Mouse (Mus musculus) stomach, postnatal 0 days (tissue): ENCODE measurements around the gene Tmem252. TPM values are rescaled to one million over a fixed set of nuclear protein-coding genes. Genes with fewer than 3 reads are reported as not detected.

Source experiments
- ATAC-seq: fragments of 200-750 bp; cut with Nextera tagmentation; 2 replicates; pipeline ENCODE4 v1.8.0; 2017; ENCODE audit not compliant: low FRiP score, low TSS enrichment
- DNase-seq: peaks from one replicate; pipeline ENCODE4 v3.0.0-alpha.2; 2016; ENCODE audit warnings: low spot score
- H3K27ac ChIP-seq: fragments of 300-500 bp; sonication (generic); replicated peaks from 2 replicates; pipeline ENCODE4 v1.5.1; 2014; ENCODE audit warnings: mild to moderate bottlenecking, control low read depth
- H3K27me3 ChIP-seq: fragments of 300-500 bp; sonication (generic); 2 replicates; pipeline ENCODE4 v1.6.1; 2014; ENCODE audit warnings: low read length; ENCODE audit not compliant: control insufficient read depth, insufficient read depth
- H3K36me3 ChIP-seq: fragments of 300-500 bp; sonication (generic); 2 replicates; pipeline ENCODE4 v1.6.1; 2014; ENCODE audit warnings: low read length, mixed read lengths; ENCODE audit not compliant: control insufficient read depth, insufficient read depth
- H3K4me1 ChIP-seq: fragments of 300-500 bp; sonication (generic); replicated peaks from 2 replicates; pipeline ENCODE4 v1.6.1; 2014; ENCODE audit warnings: antibody characterized with exemption; ENCODE audit not compliant: control insufficient read depth, insufficient read depth
- H3K4me2 ChIP-seq: fragments of 300-500 bp; sonication (generic); replicated peaks from 2 replicates; pipeline ENCODE4 v1.6.1; 2014; ENCODE audit warnings: low read depth, mild to moderate bottlenecking, control low read depth, moderate library complexity
- H3K4me3 ChIP-seq: fragments of 300-500 bp; sonication (generic); 2 replicates; pipeline ENCODE4 v1.5.1; 2014; ENCODE audit warnings: low read depth, low read length, control low read depth
- H3K9ac ChIP-seq: fragments of 300-500 bp; sonication (generic); 2 replicates; pipeline ENCODE4 v1.6.1; 2014; ENCODE audit warnings: mild to moderate bottlenecking, low read length, control low read depth, mixed read lengths
- H3K9me3 ChIP-seq: fragments of 300-500 bp; sonication (generic); 2 replicates; pipeline ENCODE4 v1.6.1; 2016; ENCODE audit warnings: low read length; ENCODE audit not compliant: control insufficient read depth
- CTCF ChIP-seq: IDR thresholded peaks from 2 replicates; pipeline ENCODE4 v1.5.1; 2016; ENCODE audit warnings: antibody characterized with exemption, low read depth, mild to moderate bottlenecking, moderate library complexity
- EP300 ChIP-seq: optimal IDR thresholded peaks from 2 replicates; pipeline ENCODE3; 2016; ENCODE audit warnings: antibody characterized with exemption
- WGBS: fragments of 180-500 bp; shearing (Covaris S2); extraction: QIAGEN DNeasy Blood & Tissue Kit; methylation state at CpG from one replicate; pipeline ENCODE4 v1.1.7; 2014; 5-methylcytosine and 5-hydroxymethylcytosine counted together
- polyA plus RNA-seq: library from polyadenylated mRNA; unstranded; fragments of >200 nt; fragmentation: Nextera tagmentation; extraction: Ambion mirVana; gene quantifications from 2 replicates; pipeline ENCODE4 v1.2.1, GENCODE M21; 2015

Tmem252 gene
- polyA plus RNA-seq, 1 experiment from 2014 or later = 5.8 TPM

DNA sequence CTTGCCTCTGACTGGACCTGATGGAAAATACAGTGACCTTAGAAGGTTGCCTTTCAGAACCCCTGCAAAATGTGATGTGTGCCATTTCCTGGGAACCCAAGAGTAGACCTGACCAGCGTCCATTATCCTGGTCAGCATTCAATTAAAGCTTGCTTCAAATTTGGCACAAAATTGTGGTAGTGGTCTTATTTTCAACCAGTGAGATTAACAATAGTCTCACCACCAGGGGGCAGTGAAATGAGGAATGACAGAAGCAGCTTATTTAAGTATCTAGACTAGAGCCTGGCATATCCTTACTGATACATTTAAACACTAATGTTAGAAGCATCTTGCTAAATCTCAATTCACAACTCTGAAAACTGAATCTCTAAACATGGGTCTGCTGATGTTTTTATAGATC is 31.6 kb downstream of the Tmem252 start:
- WGBS = 81% methylated on average over 1 of the region's 1 CpGs

DNA sequence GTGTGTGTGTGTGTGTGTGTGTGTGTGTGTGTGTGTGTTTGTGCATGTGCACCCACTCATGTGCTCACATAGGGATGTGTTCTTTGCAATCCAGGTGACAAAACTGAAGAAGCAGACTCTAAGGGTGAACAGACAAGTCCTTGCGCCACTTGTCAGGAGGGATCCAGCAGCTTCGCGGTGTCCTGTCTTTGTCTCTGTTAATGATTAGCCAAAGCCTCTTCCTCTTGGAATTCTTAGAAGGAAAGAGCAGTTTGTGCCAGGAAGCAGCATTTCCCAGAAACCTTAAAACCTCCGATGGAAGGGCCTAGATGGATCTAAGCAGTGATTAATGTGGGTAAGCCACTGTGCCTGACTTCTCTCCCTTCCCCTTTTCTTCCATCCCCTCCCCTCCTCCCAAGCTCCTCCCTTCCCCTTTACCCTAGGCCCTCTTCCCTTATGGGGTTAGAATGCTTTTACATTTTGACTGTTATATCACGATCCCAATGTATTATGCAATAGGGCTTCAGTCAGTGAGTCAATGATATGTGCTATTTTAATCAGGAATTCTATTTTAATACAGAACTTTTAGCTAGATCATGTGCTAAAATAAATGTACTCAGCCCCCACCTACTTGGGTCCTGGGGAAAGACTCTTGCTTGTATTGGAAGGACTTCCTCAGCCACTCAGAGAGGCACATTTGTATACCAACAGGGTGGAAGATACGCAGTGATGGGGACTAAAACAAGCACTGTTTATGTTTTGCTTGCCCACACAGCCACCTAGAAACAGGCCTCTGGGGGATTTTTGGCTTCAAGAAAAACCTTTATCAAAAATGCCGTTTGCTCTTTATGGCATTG is 33.5 kb downstream of the Tmem252 start:
- 39% methylated on average over 7 of the region's 7 CpGs for WGBS
- Histone ChIP-seq H3K36me3 (no peaks in the 10 kb centered on the region), H3K27ac (peak overlapping the region; percentile 35; the same call in 1 of the 2 replicates), H3K27me3 (no peaks in the 10 kb centered on the region), H3K4me1 (peaks cover 6% of the 10 kb centered on the region), H3K4me3 (no peak overlapping the region), H3K9ac (no peak overlapping the region), H3K4me2 (no peak overlapping the region), H3K9me3 (no peaks in the 10 kb centered on the region)
- DNase-seq (no peak), ATAC-seq (no peak; the same call in 1 of the 2 replicates)
- no peak for TF ChIP-seq CTCF
- TF ChIP-seq EP300 = no peak

More for the DNA sequence above, 31.6 kb downstream of the Tmem252 start:
- H3K4me1 ChIP-seq = peaks cover 6% of the 10 kb centered on the region
- DNase-seq = no peak
- H3K4me3 ChIP-seq = no peak overlapping the region
- no peaks in the 10 kb centered on the region for H3K36me3 ChIP-seq
- H3K27ac ChIP-seq = no peak overlapping the region
- no peak overlapping the region for H3K4me2 ChIP-seq
- no peak for TF ChIP-seq EP300
- TF ChIP-seq CTCF = peak; percentile 70
- H3K9ac ChIP-seq = no peak overlapping the region
- H3K9me3 ChIP-seq = no peaks in the 10 kb centered on the region
- ATAC-seq = no peak
- H3K27me3 ChIP-seq = no peaks in the 10 kb centered on the region

DNA sequence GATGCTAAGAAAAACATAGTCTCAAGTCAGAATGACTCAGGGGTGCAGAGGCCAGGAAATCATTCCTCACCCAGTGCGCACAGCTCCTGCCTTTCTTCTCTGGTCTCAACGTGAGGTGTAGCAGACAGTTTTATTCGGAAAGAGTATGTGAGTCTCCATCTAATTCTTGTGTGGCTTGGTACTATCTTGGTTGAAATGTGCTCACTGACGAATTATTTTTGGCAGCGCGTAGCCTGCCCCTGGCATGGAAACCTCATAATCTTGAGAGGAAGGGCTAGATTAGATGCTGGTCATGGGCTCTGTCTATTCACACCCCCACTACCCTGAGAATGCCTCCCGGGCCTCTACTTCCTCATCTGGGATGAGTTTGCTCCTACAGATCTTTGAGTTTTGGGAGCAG is 34.2 kb downstream of the Tmem252 start:
- H3K4me1 ChIP-seq = peaks cover 6% of the 10 kb centered on the region
- H3K4me3 ChIP-seq = no peak overlapping the region
- WGBS = 64% methylated on average over 7 of the region's 7 CpGs
- ATAC-seq (no peak), DNase-seq (no peak)
- TF ChIP-seq EP300 = no peak
- no peak for TF ChIP-seq CTCF
- no peaks in the 10 kb centered on the region for H3K36me3 ChIP-seq
- H3K27me3 ChIP-seq = no peaks in the 10 kb centered on the region
- no peak overlapping the region for H3K4me2 ChIP-seq
- H3K9me3 ChIP-seq = no peaks in the 10 kb centered on the region
- peak overlapping the region; percentile 35; the same call in 1 of the 2 replicates for H3K27ac ChIP-seq
- no peak overlapping the region for H3K9ac ChIP-seq

DNA sequence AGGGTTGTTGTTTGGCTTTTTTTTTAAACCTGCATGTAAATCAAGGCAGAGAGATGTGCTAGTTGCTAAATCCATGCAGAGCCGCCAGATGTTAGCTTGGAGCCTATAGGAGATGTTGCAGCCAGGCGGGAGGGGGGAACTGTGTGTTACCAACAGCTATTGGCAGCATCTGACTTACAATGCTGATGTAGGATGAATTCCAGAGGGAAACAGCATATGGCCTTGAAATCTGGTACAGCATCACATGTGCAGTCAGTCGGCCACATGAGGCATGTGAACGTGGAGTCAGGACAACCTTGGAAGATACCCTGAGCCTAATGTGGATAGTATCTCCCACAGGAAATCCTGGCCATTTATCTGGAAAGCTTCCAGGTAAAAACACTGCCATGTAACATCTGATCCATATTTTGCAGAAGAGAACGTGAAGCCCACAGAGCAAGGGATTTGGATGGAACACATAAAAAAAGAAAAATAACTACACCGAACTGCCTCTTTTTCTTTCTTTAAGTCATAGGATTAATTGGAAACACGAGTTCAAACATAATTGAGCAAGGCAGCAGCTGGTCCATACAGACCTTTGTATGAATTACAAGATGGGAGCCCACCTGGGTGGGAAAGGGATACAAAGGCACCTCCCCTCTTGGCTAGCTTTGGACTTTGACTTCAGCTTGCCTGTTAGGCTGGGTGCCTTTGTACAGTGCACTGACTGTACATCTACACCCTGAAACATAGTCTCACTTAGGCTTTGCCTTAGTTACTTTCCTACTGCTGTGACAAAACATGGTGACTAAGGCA is 42.7 kb downstream of the Tmem252 start:
- no peaks in the 10 kb centered on the region for H3K4me1 ChIP-seq
- DNase-seq (no peak), ATAC-seq (no peak)
- H3K9me3 ChIP-seq = no peaks in the 10 kb centered on the region
- no peak overlapping the region for H3K4me2 ChIP-seq
- H3K27ac ChIP-seq = no peak overlapping the region
- no peak overlapping the region for H3K4me3 ChIP-seq
- no peak for TF ChIP-seq CTCF
- no peak for TF ChIP-seq EP300
- no peaks in the 10 kb centered on the region for H3K36me3 ChIP-seq
- 55% methylated on average over 7 of the region's 7 CpGs for WGBS
- H3K27me3 ChIP-seq = no peaks in the 10 kb centered on the region
- H3K9ac ChIP-seq = no peak overlapping the region

DNA sequence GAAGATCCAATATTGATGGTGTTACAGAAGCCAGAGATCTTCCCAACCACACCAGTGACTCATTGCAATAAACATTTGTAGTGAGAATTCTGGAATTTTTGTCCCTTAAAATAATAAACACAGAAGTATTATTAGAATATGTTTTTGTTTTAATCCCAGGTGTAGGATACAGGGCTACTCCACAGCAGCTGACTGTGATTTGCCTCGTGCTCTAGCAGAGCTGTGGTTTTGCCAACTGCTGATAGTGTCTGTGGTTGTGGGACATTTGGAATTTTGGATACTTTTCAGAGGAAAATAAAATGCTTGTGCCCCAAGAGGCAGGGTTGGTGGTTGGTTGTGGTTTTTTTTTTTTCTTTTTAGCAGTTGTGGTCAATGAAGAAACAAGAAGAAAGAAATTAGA is 44.2 kb downstream of the Tmem252 start:
- Histone ChIP-seq H3K4me1 (no peaks in the 10 kb centered on the region), H3K4me3 (no peak overlapping the region), H3K9ac (no peak overlapping the region), H3K4me2 (no peak overlapping the region), H3K27me3 (no peaks in the 10 kb centered on the region), H3K27ac (no peak overlapping the region), H3K9me3 (no peaks in the 10 kb centered on the region), H3K36me3 (no peaks in the 10 kb centered on the region)
- 59% methylated on average over 1 of the region's 1 CpGs for WGBS
- ATAC-seq (no peak), DNase-seq (no peak)
- TF ChIP-seq EP300 = no peak
- TF ChIP-seq CTCF = no peak

DNA sequence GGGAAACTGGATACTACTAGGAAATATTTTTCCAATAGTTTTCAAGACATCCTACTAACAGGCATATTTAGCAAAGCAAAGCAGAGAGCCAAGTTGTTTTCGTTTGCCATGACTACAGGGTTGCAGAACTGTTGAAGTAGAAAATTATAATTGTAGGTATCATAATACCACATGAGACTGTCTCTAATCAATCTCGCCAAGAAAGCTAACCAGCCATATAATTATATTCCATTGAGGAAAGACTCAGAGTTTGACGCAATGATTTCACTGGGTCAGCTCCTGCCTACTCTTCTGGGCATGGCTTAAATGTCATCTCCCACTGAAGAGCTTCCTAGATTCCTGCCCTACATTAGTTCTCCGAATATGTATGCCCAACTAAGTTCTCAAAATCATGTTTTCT is 45.7 kb downstream of the Tmem252 start:
- no peak overlapping the region for H3K4me2 ChIP-seq
- H3K9ac ChIP-seq = no peak overlapping the region
- no peaks in the 10 kb centered on the region for H3K9me3 ChIP-seq
- TF ChIP-seq EP300 = no peak
- TF ChIP-seq CTCF = no peak
- no peak overlapping the region for H3K27ac ChIP-seq
- no peak for ATAC-seq
- WGBS = 86% methylated on average over 4 of the region's 4 CpGs
- no peaks in the 10 kb centered on the region for H3K27me3 ChIP-seq
- DNase-seq = no peak
- H3K4me3 ChIP-seq = no peak overlapping the region
- no peaks in the 10 kb centered on the region for H3K36me3 ChIP-seq
- no peaks in the 10 kb centered on the region for H3K4me1 ChIP-seq
